8 mouse cellular contexts compared by ENCODE assay signal in the genomic region with DNA sequence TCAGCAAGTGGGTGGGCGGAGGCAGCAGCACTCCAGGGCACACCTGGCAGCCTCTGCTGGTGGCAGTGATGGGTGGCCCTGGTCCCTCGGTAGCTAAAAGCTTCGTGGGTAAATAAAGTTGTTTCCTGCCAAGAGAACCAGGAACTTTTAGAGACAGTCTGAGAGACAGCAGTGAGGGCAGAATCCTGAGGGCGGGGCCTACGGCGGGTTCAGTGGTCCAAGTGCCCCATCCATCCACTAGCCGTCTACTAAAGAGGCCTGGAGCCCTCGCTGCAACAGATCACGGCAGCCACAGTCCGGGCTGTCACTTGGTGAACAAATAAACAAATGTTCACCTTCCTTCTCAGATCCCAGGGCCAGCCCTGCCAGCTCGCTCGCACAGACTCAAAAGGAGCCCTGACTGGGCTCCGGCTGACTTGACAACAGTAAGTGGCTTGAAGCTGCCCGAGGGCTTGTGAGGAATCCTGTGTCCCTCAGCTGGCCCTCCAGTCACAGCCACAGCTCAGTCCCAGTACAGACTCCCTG. TPM values are rescaled to one million over a fixed set of nuclear protein-coding genes. Genes with fewer than 3 reads are reported as not detected.
DNase-seq lines count a peak whose midpoint lies in the region; ATAC-seq lines count a peak whose summit lies in the region.
"Had no signal": no experiment of that assay in that cellular context is flagged by ENCODE, and none has a peak within 500 bp of the region (broad histone marks: within the 10 kb centered on the region; RNA-seq: fewer than 3 reads in every experiment).

No protein-coding gene starts in this region.

- intact Hi-C loops in gastrocnemius, postnatal 14 days (cut with DNase I; ENCODE audit: low total_unique reads) = no loop called here

- peak; percentile 48 for DNase-seq in embryonic facial prominence, embryonic 11.5 days (ENCODE audit: low spot score)
- peak; percentile 62 for DNase-seq in intestine, embryonic 14.5 days (ENCODE audit: low spot score)
- DNase-seq in midbrain, embryonic 10.5 days (ENCODE audit: low spot score) = peak; percentile 68
- DNase-seq in thymus, postnatal 25 days = peak; percentile 71
- DNase-seq in gastrocnemius, postnatal 14 days = no peak

- H3K9me3 ChIP-seq in megakaryocyte, embryonic 14.5 days = no peaks in the 10 kb centered on the region
- no peaks in the 10 kb centered on the region for H3K9me3 ChIP-seq in embryonic facial prominence, embryonic 11.5 days (replicated peaks; ENCODE audit: control insufficient read depth, low read length)
- H3K9me3 ChIP-seq in intestine, embryonic 14.5 days (ENCODE audit: control insufficient read depth, low read length) = no peaks in the 10 kb centered on the region
- no peaks in the 10 kb centered on the region for H3K9me3 ChIP-seq in midbrain, embryonic 10.5 days (replicated peaks)

- peak overlapping the region; percentile 95 for H3K27ac ChIP-seq in embryonic facial prominence, embryonic 11.5 days (replicated peaks; ENCODE audit: low read depth, low read length)
- H3K27ac ChIP-seq in intestine, embryonic 14.5 days (ENCODE audit: low read depth) = peak overlapping the region; percentile 74; the same call in 1 of the 2 replicates
- peak overlapping the region; percentile 98 for H3K27ac ChIP-seq in midbrain, embryonic 10.5 days (replicated peaks)

- H3K4me3 ChIP-seq in megakaryocyte, embryonic 14.5 days (replicated peaks) = peak overlapping the region; percentile 86
- H3K4me3 ChIP-seq in embryonic facial prominence, embryonic 11.5 days (ENCODE audit: low read depth, low read length) = peak overlapping the region; percentile 15
- no peak overlapping the region for H3K4me3 ChIP-seq in intestine, embryonic 14.5 days (ENCODE audit: low read depth, low read length)
- peak overlapping the region; percentile 94 for H3K4me3 ChIP-seq in midbrain, embryonic 10.5 days
- H3K4me3 ChIP-seq: erythroblast, embryonic 14.5 days had no signal

- ATAC-seq in megakaryocyte, adult 5-6 weeks (ENCODE audit: poor library complexity, severe bottlenecking) = no peak
- ATAC-seq in embryonic facial prominence, embryonic 11.5 days (replicated peaks; ENCODE audit: insufficient number of reproducible peaks, low FRiP score, low TSS enrichment, low read depth) = no peak
- ATAC-seq in intestine, embryonic 14.5 days (replicated peaks; ENCODE audit: low FRiP score, low TSS enrichment, low read depth) = no peak

- H3K36me3 ChIP-seq in megakaryocyte, embryonic 14.5 days (replicated peaks; ENCODE audit: low read length) = peaks cover 76% of the 10 kb centered on the region
- no peaks in the 10 kb centered on the region for H3K36me3 ChIP-seq in embryonic facial prominence, embryonic 11.5 days (replicated peaks; ENCODE audit: control insufficient read depth, insufficient read depth, low read depth, low read length)
- H3K36me3 ChIP-seq in intestine, embryonic 14.5 days (ENCODE audit: control insufficient read depth, insufficient read depth, low read length) = peaks cover 21% of the 10 kb centered on the region; the same call in 1 of the 2 replicates
- peaks cover 56% of the 10 kb centered on the region for H3K36me3 ChIP-seq in midbrain, embryonic 10.5 days

- H3K4me1 ChIP-seq in megakaryocyte, embryonic 14.5 days = peaks cover 82% of the 10 kb centered on the region
- peaks cover 39% of the 10 kb centered on the region for H3K4me1 ChIP-seq in embryonic facial prominence, embryonic 11.5 days (ENCODE audit: control insufficient read depth, insufficient read depth, low read length)
- H3K4me1 ChIP-seq in intestine, embryonic 14.5 days (replicated peaks; ENCODE audit: control insufficient read depth, insufficient read depth, low read length) = peaks cover 66% of the 10 kb centered on the region
- H3K4me1 ChIP-seq in midbrain, embryonic 10.5 days = peaks cover 96% of the 10 kb centered on the region

- H3K4me2 ChIP-seq in embryonic facial prominence, embryonic 11.5 days (ENCODE audit: low read depth, low read length) = peak overlapping the region; percentile 38
- H3K4me2 ChIP-seq in intestine, embryonic 14.5 days (ENCODE audit: low read length) = peak overlapping the region; percentile 33

- peak overlapping the region; percentile 58 for H3K9ac ChIP-seq in embryonic facial prominence, embryonic 11.5 days (replicated peaks; ENCODE audit: low read length)
- H3K9ac ChIP-seq in intestine, embryonic 14.5 days (ENCODE audit: low read length) = peak overlapping the region; percentile 25; the same call in 1 of the 2 replicates

- no peaks in the 10 kb centered on the region for H3K27me3 ChIP-seq in megakaryocyte, embryonic 14.5 days (replicated peaks)
- H3K27me3 ChIP-seq in embryonic facial prominence, embryonic 11.5 days (ENCODE audit: control insufficient read depth, insufficient read depth, low read length) = no peaks in the 10 kb centered on the region
- no peaks in the 10 kb centered on the region for H3K27me3 ChIP-seq in intestine, embryonic 14.5 days (replicated peaks; ENCODE audit: control insufficient read depth, insufficient read depth, low read length)
- no peaks in the 10 kb centered on the region for H3K27me3 ChIP-seq in midbrain, embryonic 10.5 days (ENCODE audit: low read depth, poor library complexity, severe bottlenecking)

- 13% methylated on average over 14 of the region's 14 CpGs for WGBS in embryonic facial prominence, embryonic 11.5 days
- WGBS in intestine, embryonic 14.5 days = 23% methylated on average over 14 of the region's 14 CpGs
- WGBS in midbrain, embryonic 10.5 days = 5% methylated on average over 14 of the region's 14 CpGs

RNA-seq across cellular contexts. Expression of a gene that starts 5.2 kb away (rescaled TPM):
- polyA plus RNA-seq in megakaryocyte, embryonic 14.5 days (2012; ENCODE audit: insufficient read depth, low replicate concordance) = 1,319 and 1,886 TPM in 2 replicates
- 749 and 768 TPM in 2 replicates for total RNA-seq in megakaryocyte, adult 5-6 weeks (2015)
- 859 and 871 TPM in 2 replicates for total RNA-seq in megakaryocyte, adult 5-6 weeks (2017)
- 369 and 379 TPM in 2 replicates for polyA plus RNA-seq in embryonic facial prominence, embryonic 11.5 days (2014; fragmentation: Nextera tagmentation; extraction: Ambion mirVana)
- polyA plus RNA-seq in intestine, embryonic 14.5 days (2014; fragmentation: Nextera tagmentation; extraction: Ambion mirVana) = 336 and 349 TPM in 2 replicates
- polyA plus RNA-seq in midbrain, embryonic 10.5 days (2016; fragmentation: Nextera tagmentation; extraction: Ambion mirVana) = 629 and 656 TPM in 2 replicates
- 100 to 1,000 TPM; 139 to 152 TPM for total RNA-seq in gastrocnemius, postnatal 14 days (2021)

RNA-seq across cellular contexts. Expression of a gene that starts 20.9 kb away (rescaled TPM):
- polyA plus RNA-seq in megakaryocyte, embryonic 14.5 days (2012; ENCODE audit: insufficient read depth, low replicate concordance) = not detected in 2 replicates
- not detected in 2 replicates for total RNA-seq in megakaryocyte, adult 5-6 weeks (2015)
- 0.08 TPM in 1 of 2 replicates, not detected in the other for total RNA-seq in megakaryocyte, adult 5-6 weeks (2017)
- 1.1 and 1.3 TPM in 2 replicates for polyA plus RNA-seq in embryonic facial prominence, embryonic 11.5 days (2014; fragmentation: Nextera tagmentation; extraction: Ambion mirVana)
- 16.5 and 18.3 TPM in 2 replicates for polyA plus RNA-seq in intestine, embryonic 14.5 days (2014; fragmentation: Nextera tagmentation; extraction: Ambion mirVana)
- 1.8 and 3.2 TPM in 2 replicates for polyA plus RNA-seq in midbrain, embryonic 10.5 days (2016; fragmentation: Nextera tagmentation; extraction: Ambion mirVana)
- total RNA-seq in gastrocnemius, postnatal 14 days (2021) = 10 to 100 TPM; 27.6 to 35.2 TPM
- polyA plus RNA-seq: erythroblast, embryonic 14.5 days had no signal

RNA-seq across cellular contexts. Expression of a gene that starts 39.4 kb away (rescaled TPM):
- polyA plus RNA-seq in megakaryocyte, embryonic 14.5 days (2012; ENCODE audit: insufficient read depth, low replicate concordance) = not detected in 2 replicates
- not detected in 2 replicates for total RNA-seq in megakaryocyte, adult 5-6 weeks (2015)
- not detected in 2 replicates for total RNA-seq in megakaryocyte, adult 5-6 weeks (2017)
- polyA plus RNA-seq in embryonic facial prominence, embryonic 11.5 days (2014; fragmentation: Nextera tagmentation; extraction: Ambion mirVana) = 7.0 and 7.6 TPM in 2 replicates
- polyA plus RNA-seq in intestine, embryonic 14.5 days (2014; fragmentation: Nextera tagmentation; extraction: Ambion mirVana) = 2.2 and 9.3 TPM in 2 replicates
- polyA plus RNA-seq in midbrain, embryonic 10.5 days (2016; fragmentation: Nextera tagmentation; extraction: Ambion mirVana) = 9.3 and 11.6 TPM in 2 replicates
- 10 to 100 TPM; 29.8 to 57.1 TPM for total RNA-seq in gastrocnemius, postnatal 14 days (2021)

RNA-seq across cellular contexts. Expression of a gene that starts 42.5 kb away (rescaled TPM):
- 32.1 and 34.9 TPM in 2 replicates for polyA plus RNA-seq in megakaryocyte, embryonic 14.5 days (2012; ENCODE audit: insufficient read depth, low replicate concordance)
- total RNA-seq in megakaryocyte, adult 5-6 weeks (2015) = 6.8 and 11.1 TPM in 2 replicates
- total RNA-seq in megakaryocyte, adult 5-6 weeks (2017) = 8.7 and 9.9 TPM in 2 replicates
- polyA plus RNA-seq in embryonic facial prominence, embryonic 11.5 days (2014; fragmentation: Nextera tagmentation; extraction: Ambion mirVana) = 42.3 and 42.9 TPM in 2 replicates
- polyA plus RNA-seq in intestine, embryonic 14.5 days (2014; fragmentation: Nextera tagmentation; extraction: Ambion mirVana) = 77.4 and 79.5 TPM in 2 replicates
- 46.3 and 56.8 TPM in 2 replicates for polyA plus RNA-seq in midbrain, embryonic 10.5 days (2016; fragmentation: Nextera tagmentation; extraction: Ambion mirVana)
- 10 to 100 TPM; 33.5 to 42.7 TPM for total RNA-seq in gastrocnemius, postnatal 14 days (2021)

RNA-seq across cellular contexts. Expression of a gene that starts 49.3 kb away (rescaled TPM):
- polyA plus RNA-seq in megakaryocyte, embryonic 14.5 days (2012; ENCODE audit: insufficient read depth, low replicate concordance) = 0.31 TPM in 1 of 2 replicates, not detected in the other
- total RNA-seq in megakaryocyte, adult 5-6 weeks (2015) = 1.5 and 1.9 TPM in 2 replicates
- total RNA-seq in megakaryocyte, adult 5-6 weeks (2017) = 0.18 and 0.57 TPM in 2 replicates
- polyA plus RNA-seq in embryonic facial prominence, embryonic 11.5 days (2014; fragmentation: Nextera tagmentation; extraction: Ambion mirVana) = 0.66 TPM in 2 replicates
- polyA plus RNA-seq in intestine, embryonic 14.5 days (2014; fragmentation: Nextera tagmentation; extraction: Ambion mirVana) = 0.87 and 1.4 TPM in 2 replicates
- polyA plus RNA-seq in midbrain, embryonic 10.5 days (2016; fragmentation: Nextera tagmentation; extraction: Ambion mirVana) = 0.62 and 0.96 TPM in 2 replicates
- under 1 TPM; 0.23 to 0.49 TPM for total RNA-seq in gastrocnemius, postnatal 14 days (2021)
- polyA plus RNA-seq: erythroblast, embryonic 14.5 days had no signal
